Mouse (Mus musculus) midbrain, embryonic 14.5 days (tissue): Measurements from ENCODE around the gene Eml6. TPM values are rescaled to one million over a fixed set of nuclear protein-coding genes. Genes with fewer than 3 reads are reported as not detected.
"Not testable (repeated sequence)": the region's sequence is repeated elsewhere in the genome, so short reads cannot be mapped to it uniquely, and the experiment has no call there.

ENCODE experiments used
- ATAC-seq: fragments of 200-750 bp; cut with Nextera tagmentation; 2 replicates; pipeline ENCODE4 v1.8.0; 2017; ENCODE audit warnings: moderate number of reproducible peaks, moderate library complexity; ENCODE audit not compliant: low FRiP score, low TSS enrichment
- DNase-seq: peaks from one replicate; pipeline ENCODE4 v3.0.0-alpha.2; 2015
- H3K27ac ChIP-seq: fragments of 300-500 bp; sonication (generic); replicated peaks from 2 replicates; pipeline ENCODE4 v1.5.1; 2014; ENCODE audit warnings: mild to moderate bottlenecking, low read depth, low read length, moderate library complexity
- H3K27me3 ChIP-seq: fragments of 300-500 bp; sonication (generic); 2 replicates; pipeline ENCODE4 v1.6.1; 2014; ENCODE audit warnings: low read length, control low read depth, mixed read lengths; ENCODE audit not compliant: control insufficient read depth, insufficient read depth
- H3K36me3 ChIP-seq: fragments of 300-500 bp; sonication (generic); 2 replicates; pipeline ENCODE4 v1.6.1; 2014; ENCODE audit warnings: low read length, control low read depth; ENCODE audit not compliant: control insufficient read depth, insufficient read depth
- H3K4me1 ChIP-seq: fragments of 300-500 bp; sonication (generic); 2 replicates; pipeline ENCODE4 v1.6.1; 2014; ENCODE audit warnings: mild to moderate bottlenecking, antibody characterized with exemption, low read length, control low read depth; ENCODE audit not compliant: control insufficient read depth, insufficient read depth
- H3K4me2 ChIP-seq: fragments of 300-500 bp; sonication (generic); 2 replicates; pipeline ENCODE4 v1.6.1; 2014; ENCODE audit warnings: mild to moderate bottlenecking, low read length, moderate library complexity
- H3K4me3 ChIP-seq: fragments of 300-500 bp; sonication (generic); replicated peaks from 2 replicates; pipeline ENCODE4 v1.5.1; 2014; ENCODE audit warnings: low read depth, low read length
- H3K9ac ChIP-seq: fragments of 300-500 bp; sonication (generic); replicated peaks from 2 replicates; pipeline ENCODE4 v1.6.1; 2014; ENCODE audit warnings: mild to moderate bottlenecking, low read length, moderate library complexity
- H3K9me3 ChIP-seq: fragments of 300-500 bp; sonication (generic); 2 replicates; pipeline ENCODE4 v1.6.1; 2016; ENCODE audit warnings: low read length, control low read depth, mixed read lengths; ENCODE audit not compliant: control insufficient read depth
- WGBS: fragments of 180-500 bp; shearing (Covaris S2); extraction: QIAGEN DNeasy Blood & Tissue Kit; methylation state at CpG from one replicate; pipeline ENCODE4 v1.1.7; 2014; 5-methylcytosine and 5-hydroxymethylcytosine counted together
- polyA plus RNA-seq: library from polyadenylated mRNA; unstranded; fragments of >200 nt; fragmentation: Nextera tagmentation; extraction: Ambion mirVana; gene quantifications from 2 replicates; pipeline ENCODE4 v1.2.1, GENCODE M21; 2014

Gene Eml6
- polyA plus RNA-seq, 1 experiment from 2014 or later = 6.8 TPM

DNA sequence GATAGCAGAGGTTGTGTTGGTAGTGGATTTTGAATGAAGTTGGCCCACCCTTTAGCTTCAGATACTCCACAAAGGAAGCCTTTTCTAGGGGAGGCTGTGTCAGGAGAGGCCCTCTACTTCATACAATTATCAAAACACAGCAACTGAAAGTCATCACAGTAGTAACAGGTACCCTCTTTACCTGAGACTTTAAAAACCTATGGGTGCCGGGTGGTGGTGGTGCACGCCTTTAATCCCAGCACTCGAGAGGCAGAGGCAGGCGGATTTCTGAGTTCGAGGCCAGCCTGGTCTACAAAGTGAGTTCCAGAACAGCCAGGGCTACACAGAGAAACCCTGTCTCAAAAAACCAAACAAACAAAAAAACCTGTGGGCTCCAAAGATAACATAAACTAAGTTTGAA is 269.8 kb downstream of the Eml6 start:
- H3K9ac ChIP-seq, H3K4me2 ChIP-seq, ATAC-seq, H3K27me3 ChIP-seq, H3K4me3 ChIP-seq, H3K9me3 ChIP-seq, DNase-seq, H3K4me1 ChIP-seq, H3K36me3 ChIP-seq, H3K27ac ChIP-seq: not testable (repeated sequence)
- WGBS = 94% methylated on average over 5 of the region's 5 CpGs

DNA sequence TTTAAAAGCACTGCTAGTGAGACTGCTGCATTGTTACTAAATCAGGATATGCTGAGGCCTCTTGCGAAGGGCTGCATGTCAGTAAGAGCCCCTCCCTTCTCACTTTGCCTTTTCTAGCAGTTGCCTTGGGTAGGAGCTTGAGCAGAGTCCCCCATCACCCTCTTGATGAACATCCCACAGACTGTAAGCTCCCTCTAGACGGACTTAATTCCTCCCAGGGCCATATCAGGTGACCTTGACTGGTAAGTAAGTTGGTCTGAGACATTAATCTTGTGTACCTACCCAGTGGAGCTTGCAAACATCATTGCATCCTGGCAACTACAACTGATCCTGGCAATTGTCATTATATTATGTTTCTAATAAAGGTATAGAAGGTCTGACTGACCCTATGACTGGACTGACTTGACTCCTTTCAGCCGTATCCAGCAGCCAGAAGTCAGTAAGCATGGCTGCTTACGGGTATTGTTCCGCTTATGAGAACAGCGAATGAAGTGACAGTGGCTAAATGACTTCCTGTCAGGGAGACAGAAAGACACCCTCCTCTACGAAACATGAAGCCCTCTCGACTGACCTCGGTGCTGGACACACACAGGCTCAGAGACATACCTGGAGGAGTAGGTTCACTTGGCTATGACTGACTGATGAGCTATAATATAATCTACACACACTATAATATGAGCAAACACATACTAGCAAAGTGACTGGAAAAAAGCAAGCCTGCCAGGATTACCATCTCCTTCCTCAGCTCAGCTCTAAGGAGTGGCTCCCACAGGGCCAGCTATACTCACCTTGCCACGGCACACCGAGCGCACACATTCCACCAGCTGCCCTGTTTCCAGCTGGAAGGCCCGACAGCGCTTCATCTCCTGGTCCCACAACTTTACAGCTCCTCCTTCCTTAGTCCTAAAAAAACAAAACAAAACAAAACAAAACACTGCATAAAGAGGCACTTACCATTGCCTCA is 273.9 kb downstream of the Eml6 start:
- ATAC-seq = no peak
- 87% methylated on average over 14 of the region's 14 CpGs for WGBS
- H3K36me3 ChIP-seq = peaks cover 10% of the 10 kb centered on the region; the same call in 1 of the 2 replicates
- no peak overlapping the region for H3K9ac ChIP-seq
- H3K27me3 ChIP-seq = no peaks in the 10 kb centered on the region
- no peak for DNase-seq
- H3K27ac ChIP-seq = no peak overlapping the region
- no peaks in the 10 kb centered on the region for H3K9me3 ChIP-seq
- no peaks in the 10 kb centered on the region for H3K4me1 ChIP-seq
- no peak overlapping the region for H3K4me3 ChIP-seq
- H3K4me2 ChIP-seq = no peak overlapping the region

DNA sequence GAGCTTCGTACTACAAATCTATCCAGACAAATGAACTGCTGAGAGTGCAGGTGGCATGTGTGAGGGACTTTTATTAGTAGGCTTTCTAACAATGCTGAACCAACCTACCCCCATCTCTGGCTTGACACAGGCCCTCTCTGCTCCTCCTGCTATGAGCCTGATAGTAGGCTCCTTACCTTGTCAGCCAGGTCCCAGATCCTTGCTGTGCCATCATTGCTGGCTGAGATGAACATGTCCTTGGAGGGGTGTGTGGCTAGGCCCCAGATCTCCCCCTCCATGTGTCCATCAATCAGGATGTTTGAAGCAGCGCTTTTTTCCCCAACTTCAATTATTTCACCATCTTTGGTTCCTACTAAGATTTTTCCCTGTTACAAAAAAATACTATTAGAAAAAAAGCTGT is 274.8 kb downstream of the Eml6 start:
- H3K4me1 ChIP-seq = no peaks in the 10 kb centered on the region
- H3K4me3 ChIP-seq = no peak overlapping the region
- H3K36me3 ChIP-seq = peaks cover 20% of the 10 kb centered on the region
- H3K9me3 ChIP-seq = no peaks in the 10 kb centered on the region
- H3K9ac ChIP-seq = no peak overlapping the region
- no peak for ATAC-seq
- H3K27ac ChIP-seq = no peak overlapping the region
- H3K27me3 ChIP-seq = no peaks in the 10 kb centered on the region
- no peak overlapping the region for H3K4me2 ChIP-seq
- WGBS = 89% methylated on average over 2 of the region's 2 CpGs
- DNase-seq = no peak

DNA sequence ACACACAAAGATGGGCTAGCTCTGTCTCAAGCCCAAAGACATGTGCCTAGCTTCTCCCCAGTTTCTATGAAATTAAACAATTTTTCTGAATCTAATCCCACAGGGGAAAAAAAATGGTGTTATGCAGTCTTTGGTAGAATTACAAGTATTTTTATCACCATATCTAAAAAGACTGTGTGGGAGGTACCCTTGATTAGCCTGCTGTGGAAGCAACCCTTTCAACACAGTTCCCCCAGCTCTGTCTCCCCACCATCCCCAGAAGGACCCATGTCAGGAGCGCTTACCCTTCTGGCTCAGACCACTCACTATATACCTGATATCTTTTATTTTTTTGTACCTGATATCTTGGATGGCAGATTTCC is 276.4 kb downstream of the Eml6 start:
- DNase-seq = no peak
- Histone ChIP-seq H3K36me3 (peaks cover 34% of the 10 kb centered on the region), H3K9me3 (no peaks in the 10 kb centered on the region), H3K27ac (no peak overlapping the region), H3K4me3 (no peak overlapping the region), H3K9ac (no peak overlapping the region), H3K27me3 (no peaks in the 10 kb centered on the region), H3K4me1 (no peaks in the 10 kb centered on the region), H3K4me2 (no peak overlapping the region)
- WGBS = 100% methylated on average over 1 of the region's 1 CpGs
- ATAC-seq = no peak

DNA sequence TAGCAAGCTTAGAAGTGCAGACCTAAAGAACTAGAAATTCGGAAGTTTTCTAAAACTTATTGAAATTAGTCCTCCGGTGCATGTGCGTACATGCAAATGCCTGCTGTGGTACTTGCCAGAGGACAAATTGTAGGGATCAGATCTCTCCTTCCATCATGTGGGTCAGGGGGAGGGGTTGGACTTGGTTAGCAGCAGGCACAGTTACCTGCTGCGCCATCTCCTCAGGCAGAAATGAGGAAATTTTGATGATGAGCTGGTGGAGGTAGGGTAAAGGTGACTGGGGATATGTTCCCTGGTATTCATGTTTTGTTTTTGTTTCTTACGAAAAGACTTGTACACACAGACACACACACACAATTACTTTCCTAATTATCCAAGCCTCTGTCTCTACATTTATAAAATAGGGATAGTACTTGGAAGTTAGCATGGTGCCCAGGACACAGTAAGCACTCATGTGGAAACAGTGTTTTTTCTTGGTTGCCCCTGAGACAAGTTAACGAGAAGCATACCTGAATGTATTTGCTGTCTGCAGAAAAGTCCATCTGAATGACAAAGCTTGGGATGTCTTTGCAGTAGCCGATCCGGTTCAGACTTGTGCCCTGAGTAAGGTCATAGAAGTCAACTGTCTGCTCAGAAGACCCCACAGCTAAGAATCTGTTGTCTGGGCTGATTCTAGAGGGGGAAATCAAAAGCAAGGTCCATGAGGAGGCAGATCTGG is 276.9 kb downstream of the Eml6 start:
- H3K36me3 ChIP-seq = peaks cover 40% of the 10 kb centered on the region
- 90% methylated on average over 8 of the region's 8 CpGs for WGBS
- ATAC-seq = no peak
- no peak overlapping the region for H3K4me2 ChIP-seq
- H3K9ac ChIP-seq = no peak overlapping the region
- no peak overlapping the region for H3K4me3 ChIP-seq
- H3K27me3 ChIP-seq = no peaks in the 10 kb centered on the region
- no peaks in the 10 kb centered on the region for H3K4me1 ChIP-seq
- H3K9me3 ChIP-seq = no peaks in the 10 kb centered on the region
- H3K27ac ChIP-seq = no peak overlapping the region
- DNase-seq = no peak

DNA sequence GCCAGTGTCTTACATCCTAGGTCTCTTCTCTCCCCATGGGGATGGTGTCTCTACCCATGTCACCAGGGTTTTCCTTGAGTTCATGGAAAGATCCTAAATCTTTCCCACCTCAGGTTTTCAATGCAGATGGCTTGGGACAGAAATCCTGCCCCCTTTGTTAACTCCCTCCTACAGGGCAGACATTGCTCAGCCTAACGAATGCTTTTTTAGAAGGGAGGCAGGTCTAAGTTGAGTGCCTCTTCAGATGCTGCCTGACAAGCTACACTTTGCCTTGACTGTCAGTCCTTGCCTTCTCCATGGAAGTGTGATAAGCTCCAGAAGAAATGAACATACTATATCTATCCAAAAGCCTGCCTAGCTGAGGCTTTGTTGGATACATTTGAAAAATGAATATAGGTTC is 278.0 kb downstream of the Eml6 start:
- no peak for ATAC-seq
- H3K4me1 ChIP-seq = no peaks in the 10 kb centered on the region
- H3K27ac ChIP-seq = no peak overlapping the region
- H3K4me2 ChIP-seq = no peak overlapping the region
- no peaks in the 10 kb centered on the region for H3K9me3 ChIP-seq
- H3K27me3 ChIP-seq = no peaks in the 10 kb centered on the region
- DNase-seq = no peak
- no peak overlapping the region for H3K4me3 ChIP-seq
- no peak overlapping the region for H3K9ac ChIP-seq
- H3K36me3 ChIP-seq = peaks cover 49% of the 10 kb centered on the region
- WGBS = 88% methylated on average over 1 of the region's 1 CpGs

DNA sequence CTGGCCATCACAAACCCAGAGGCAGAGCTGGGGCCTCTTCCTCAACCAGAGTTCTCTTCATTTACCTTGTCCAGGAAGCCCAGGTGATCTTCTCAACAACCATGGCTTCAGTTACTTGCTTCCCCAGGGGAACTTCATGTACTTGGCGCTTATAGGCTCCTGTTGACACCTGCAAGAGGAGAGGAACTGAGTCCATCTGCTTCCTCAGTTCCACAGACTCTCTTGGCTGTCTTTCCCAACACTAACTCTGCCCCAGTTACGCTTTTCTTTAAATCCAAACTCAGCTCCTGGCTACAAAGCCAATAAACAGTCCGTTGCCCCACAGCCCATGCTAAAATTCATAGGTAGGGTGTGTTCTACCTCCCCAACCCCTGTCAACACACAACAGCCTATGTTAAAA is 278.5 kb downstream of the Eml6 start:
- H3K9ac ChIP-seq = no peak overlapping the region
- no peaks in the 10 kb centered on the region for H3K4me1 ChIP-seq
- H3K27ac ChIP-seq = no peak overlapping the region
- DNase-seq = no peak
- H3K4me3 ChIP-seq = no peak overlapping the region
- 96% methylated on average over 3 of the region's 3 CpGs for WGBS
- H3K27me3 ChIP-seq = no peaks in the 10 kb centered on the region
- H3K9me3 ChIP-seq = no peaks in the 10 kb centered on the region
- H3K36me3 ChIP-seq = peaks cover 53% of the 10 kb centered on the region
- no peak for ATAC-seq
- H3K4me2 ChIP-seq = no peak overlapping the region

DNA sequence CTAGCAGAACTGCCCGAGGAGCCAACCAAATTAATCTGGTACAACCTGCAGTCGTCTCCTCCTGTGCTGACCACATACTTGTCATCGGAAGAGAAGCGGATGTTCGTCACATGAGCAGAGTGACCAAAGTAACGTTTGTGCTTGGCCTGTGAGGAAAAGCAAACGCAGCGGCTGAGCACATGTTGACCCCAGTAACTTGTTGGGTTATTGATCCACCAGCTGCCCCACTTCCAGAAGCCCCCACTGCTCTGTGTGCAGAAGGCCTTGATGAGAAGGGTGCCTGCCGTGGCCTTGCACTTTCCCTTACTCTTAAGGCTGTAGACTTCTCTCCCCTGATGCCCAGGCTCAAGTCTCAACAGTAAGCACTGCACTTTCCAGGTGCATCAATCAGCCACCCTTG is 279.6 kb downstream of the Eml6 start:
- 93% methylated on average over 9 of the region's 9 CpGs for WGBS
- H3K4me3 ChIP-seq = no peak overlapping the region
- no peak overlapping the region for H3K27ac ChIP-seq
- H3K4me1 ChIP-seq = no peaks in the 10 kb centered on the region
- no peaks in the 10 kb centered on the region for H3K27me3 ChIP-seq
- ATAC-seq = no peak
- peaks cover 63% of the 10 kb centered on the region for H3K36me3 ChIP-seq
- no peak for DNase-seq
- no peak overlapping the region for H3K9ac ChIP-seq
- no peaks in the 10 kb centered on the region for H3K9me3 ChIP-seq
- H3K4me2 ChIP-seq = no peak overlapping the region

DNA sequence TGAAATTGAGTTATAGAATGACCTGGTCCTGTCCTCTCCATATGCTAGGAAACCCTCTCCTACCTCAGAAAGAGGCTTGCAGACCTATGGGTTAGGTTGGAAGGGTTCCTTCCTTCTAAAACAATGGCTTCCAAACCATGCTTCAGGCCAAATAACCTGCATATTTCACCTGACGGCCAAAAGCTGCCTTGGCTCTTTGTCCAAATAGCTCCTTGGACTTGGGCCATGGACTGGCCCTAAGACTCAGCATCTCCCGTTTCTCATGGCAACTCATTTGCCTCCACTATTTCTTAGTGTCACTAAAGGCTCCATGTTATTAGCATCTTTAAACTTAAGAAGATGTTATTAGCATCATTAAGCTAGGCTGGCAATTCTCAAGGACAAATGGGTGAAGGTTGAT is 280.3 kb downstream of the Eml6 start:
- H3K9me3 ChIP-seq = no peaks in the 10 kb centered on the region
- H3K9ac ChIP-seq = no peak overlapping the region
- H3K27ac ChIP-seq = no peak overlapping the region
- peaks cover 63% of the 10 kb centered on the region for H3K36me3 ChIP-seq
- no peaks in the 10 kb centered on the region for H3K27me3 ChIP-seq
- ATAC-seq (no peak), DNase-seq (no peak)
- no peak overlapping the region for H3K4me2 ChIP-seq
- H3K4me3 ChIP-seq = no peak overlapping the region
- WGBS = 88% methylated on average over 2 of the region's 2 CpGs
- H3K4me1 ChIP-seq = no peaks in the 10 kb centered on the region
